Mouse (Mus musculus): ENCODE measurements around the gene Rbfox1. TPM values are rescaled to one million over a fixed set of nuclear protein-coding genes. Genes with fewer than 3 reads are reported as not detected.

Rbfox1 gene
- polyA plus RNA-seq, 2 experiments from 2014 or later = not detected

DNA sequence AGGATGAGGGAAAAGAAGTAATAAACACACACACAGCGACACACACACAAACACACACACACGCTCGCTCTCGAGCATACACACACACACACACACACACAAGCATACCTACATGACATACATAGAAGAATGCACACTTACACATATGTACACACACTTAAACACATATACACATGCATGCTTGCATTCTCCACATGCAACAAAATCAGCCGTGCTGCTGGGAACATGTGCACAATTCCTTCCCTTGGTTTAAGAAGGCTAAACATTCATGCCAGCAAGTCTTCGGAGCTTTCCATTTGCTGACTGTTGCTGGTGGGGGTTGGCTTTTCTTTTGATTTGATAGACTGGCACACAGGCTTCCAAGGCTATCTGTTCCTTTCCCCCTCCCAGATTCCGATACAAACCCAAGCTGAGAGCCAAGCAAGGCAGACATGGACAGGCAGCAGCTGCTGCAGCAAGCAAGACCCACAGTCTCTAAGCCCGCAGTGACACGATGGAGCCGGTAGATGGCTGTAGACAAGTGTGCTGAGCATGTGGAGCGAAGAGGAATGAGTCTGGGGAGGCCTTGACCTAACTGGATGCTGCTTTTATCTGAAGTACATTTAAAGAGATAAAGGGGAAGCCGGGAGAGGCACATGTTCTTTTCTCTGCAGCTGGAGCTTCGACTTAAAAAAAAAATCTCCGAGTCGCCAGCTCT, 954.3 kb downstream of the Rbfox1 start:
- no peak for ATAC-seq

DNA sequence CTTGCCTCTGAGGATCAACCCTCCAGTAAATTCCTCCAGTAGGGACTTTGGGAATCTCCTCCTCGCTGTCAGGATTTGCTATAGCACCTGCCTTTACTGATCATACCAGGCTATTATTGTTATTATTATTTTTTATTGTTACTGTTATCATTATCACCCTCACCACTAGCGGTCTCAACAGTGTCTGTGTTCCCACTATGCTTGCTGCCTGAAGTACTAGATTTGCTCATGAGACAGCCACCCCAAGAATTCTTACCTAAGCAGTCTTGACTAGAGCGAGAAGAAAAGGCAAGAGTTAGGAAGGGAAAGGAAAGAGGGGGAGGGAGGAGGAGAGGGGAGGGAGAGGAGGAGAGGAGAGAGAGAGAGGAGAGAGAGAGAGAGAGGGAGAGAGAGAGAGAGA, 954.9 kb downstream of the Rbfox1 start:
- no peak for ATAC-seq

DNA sequence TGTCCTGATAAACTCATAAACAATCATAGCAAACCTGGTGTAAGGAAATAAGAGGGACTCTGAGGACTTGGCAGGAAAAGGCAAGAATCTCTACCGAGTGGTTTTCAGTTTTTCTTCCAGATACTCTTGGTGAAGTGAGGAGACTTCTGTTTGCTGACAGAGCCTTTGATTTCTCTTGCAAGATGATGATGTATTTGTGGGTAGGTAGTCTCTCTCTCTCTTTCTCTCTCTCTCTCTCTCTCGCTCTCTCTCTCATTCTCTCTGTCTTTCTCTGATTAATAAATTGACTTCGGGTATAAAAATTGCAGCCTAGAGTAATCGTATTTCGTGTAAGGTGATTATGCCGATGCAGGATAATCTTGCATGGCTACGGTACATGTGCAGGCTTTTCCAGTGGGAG, 955.3 kb downstream of the Rbfox1 start:
- ATAC-seq = no peak

DNA sequence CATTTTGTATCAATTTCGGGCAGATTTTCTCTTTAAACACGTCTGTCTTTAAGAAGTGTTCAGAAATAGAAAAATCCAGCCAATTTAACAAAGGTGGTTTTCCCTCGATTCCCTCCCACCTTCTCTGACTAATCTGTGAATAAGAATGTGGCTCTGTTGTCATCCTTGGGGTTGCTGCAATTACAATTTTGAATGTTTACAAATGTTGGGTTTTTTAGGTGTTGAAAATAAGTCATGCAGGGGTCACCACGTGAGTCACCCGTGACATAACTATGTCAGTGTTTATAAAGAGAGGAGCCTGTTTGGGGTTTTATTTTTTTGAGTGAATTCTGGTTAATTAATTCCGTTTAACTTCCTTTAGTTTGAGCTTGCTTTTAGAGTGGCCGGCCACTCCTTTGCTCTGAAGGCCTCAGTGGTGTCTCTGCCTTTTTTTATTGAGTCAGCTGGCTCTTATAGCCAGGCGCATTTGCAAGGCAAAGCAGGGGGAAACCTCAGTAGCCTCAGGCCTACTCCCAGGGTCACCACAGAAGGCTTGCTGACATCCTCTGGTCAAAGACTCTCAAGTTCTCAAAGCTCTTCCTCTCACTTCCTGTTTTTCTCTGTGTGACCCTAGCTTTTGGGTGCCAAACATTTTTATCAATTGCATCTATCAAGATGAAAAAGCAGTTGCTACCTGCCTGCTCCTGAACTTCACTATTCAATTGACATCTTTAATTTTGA, 957.1 kb downstream of the Rbfox1 start:
- ATAC-seq = no peak

DNA sequence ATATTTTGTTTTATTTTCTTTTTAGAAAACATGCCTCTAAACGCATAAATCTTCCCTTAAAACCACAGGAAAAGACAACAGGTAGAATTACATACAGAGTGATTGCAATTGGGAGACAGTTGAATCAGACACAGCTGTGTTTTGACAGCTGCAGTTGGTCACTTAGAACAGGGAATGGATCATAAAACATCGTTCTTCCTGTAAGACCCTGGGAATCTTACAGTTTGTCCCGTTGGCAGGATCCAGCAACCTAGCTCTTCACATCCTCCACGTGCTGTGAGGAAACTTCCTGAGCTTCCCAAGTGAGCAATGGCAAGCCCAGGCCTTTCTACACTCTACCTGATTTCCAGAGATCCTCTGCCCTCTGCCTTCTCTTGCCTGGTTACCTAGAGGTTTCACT, 959.5 kb downstream of the Rbfox1 start:
- no peak for ATAC-seq

DNA sequence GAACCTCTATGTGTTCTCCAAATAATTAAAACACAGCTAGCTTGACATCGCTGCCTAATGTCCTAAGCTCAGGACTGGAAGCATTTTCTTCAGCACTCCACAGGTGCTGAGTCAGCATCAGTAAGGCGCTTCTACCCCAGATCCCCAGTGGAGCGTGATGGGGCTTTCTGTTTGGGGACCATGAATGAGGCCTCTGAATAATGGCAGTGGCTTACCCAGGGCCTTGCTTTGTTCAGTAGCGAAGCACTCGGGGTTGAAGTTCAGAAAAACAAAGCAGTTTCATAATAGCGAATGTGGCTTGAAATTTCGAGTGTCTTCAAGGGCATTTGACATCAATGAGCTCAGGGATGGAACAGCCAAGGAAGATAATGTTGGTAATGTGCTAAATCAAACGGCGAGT, 966.2 kb downstream of the Rbfox1 start:
- no peak for ATAC-seq

DNA sequence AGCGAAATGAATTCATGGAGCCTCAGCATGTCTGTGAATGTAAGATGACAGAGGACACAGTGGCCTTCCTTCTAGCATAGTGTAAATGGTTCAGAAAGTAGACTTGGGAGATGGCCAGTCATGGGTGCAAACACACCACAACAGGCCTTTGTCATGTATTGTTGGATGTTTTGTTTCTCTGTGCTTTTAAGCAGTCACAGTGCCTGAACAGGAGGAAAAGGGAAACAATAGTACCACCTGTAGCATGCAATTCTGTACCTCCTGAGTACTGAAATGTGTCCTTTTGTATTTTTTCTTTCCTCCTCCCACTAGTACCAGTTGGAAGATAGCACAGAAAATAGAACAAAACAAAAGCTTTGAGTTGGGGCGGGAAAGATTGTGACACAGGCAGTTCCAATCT, 968.6 kb downstream of the Rbfox1 start:
- no peak for ATAC-seq

DNA sequence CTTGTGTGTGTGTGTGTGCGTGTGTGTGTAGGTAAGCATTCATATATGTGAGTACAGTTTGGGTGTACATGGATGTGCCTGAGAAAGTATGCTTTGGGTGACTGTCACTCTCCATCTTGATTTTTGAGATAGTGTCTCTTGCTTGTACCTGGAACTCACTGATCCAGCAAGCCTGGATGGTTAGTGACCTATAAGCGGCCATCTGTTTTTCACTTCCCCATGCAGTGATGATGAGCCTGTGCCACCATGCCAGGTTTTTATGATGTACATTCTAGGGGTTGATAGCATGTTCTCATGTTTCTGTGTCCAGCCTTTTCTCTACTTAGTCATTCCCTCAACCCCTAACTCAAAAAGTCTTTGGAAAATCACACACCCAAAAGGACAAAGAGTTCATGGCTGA, 976.5 kb downstream of the Rbfox1 start:
- no peak for ATAC-seq

DNA sequence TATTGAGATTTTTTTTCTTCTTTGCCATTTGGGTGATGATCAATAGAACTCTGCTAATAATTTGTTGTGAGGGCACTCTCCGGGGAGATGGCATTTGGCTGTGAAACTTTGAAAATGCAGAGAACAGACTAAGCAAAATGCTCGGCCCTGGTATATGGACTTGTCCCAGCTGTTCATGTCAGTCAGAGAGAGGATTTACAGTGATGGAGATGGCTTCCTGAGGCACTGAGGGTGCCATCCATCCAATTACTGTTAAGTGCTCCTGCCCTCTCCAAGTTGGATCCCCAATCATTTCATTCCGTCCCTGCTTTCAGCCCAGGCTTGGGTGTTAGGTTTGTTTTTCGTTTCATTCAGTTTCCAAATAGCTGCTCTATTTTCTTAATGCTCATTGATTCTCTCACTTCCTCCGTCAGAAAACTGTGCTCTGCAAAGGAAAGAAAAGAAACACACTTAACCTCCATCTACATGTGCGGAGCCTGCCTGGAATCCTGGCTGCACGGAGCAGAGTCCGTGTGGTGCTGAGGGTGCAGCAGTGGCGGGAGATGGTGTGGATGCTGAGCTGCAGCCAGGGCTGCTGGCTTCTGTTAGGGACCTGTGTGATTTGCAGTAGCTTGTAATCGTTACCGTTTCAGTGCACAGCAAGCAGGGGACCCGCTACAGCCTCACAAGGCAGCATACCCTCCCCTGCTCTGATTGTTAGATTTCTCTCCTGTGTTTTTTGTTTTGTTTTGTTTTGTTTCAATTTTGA, 997.7 kb downstream of the Rbfox1 start:
- no peak for ATAC-seq

DNA sequence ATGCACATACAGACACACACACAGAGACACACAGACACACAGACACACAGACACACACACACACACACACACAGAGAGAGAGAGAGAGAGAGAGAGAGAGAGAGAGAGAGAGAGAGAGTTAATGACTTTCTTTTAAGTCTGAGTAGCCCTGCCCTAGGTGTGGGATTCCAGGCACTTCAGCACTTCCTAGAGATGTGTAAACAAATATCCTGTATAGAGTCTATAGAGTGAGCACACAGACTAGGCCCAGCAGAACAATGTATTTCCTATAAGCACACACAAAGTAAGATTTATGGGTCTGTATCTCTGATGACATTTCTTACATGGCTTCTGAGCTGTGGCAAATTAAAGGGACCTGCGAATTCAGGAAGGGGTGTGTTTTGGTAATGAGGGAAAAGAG, 998.6 kb downstream of the Rbfox1 start:
- no peak for ATAC-seq

DNA sequence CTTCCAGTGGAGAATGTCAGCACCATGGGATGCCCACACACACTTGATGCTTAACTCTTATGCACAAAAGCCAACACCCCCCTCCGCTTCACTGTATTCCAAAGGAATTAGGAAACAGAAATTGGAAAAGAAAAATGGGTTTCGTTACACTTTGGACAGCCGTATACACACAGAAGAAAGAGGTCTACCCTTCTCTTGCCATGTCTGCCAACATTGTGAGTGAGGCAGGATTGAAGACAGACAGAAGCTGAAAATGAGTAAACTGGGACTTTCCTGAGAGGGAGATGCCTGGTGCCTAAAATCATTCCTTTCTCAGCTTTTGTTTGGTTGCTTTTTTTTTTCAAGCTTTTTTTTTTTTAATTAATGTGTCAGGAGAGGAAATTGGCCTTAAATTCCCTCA, 1000.5 kb downstream of the Rbfox1 start:
- no peak for ATAC-seq

DNA sequence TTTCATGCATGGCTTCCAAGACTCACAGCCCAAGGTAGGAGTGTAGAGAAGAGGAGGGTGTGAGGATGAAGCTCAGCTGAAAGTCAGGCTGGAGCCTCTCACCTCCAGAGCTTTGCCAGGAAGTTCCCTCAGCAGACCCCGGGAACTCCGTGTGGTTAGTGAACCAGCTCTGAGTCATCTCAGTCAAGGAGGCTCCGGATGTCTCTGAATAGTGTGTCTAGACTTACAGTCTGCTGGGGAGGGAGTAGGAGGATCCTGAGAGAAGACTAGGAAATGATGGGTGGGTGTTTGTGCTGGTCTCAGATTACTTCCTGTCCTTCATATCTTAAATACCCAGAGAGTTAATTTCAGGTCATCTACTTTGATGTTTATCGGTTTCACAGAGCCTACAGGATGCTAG, 1004.1 kb downstream of the Rbfox1 start:
- no peak for ATAC-seq

DNA sequence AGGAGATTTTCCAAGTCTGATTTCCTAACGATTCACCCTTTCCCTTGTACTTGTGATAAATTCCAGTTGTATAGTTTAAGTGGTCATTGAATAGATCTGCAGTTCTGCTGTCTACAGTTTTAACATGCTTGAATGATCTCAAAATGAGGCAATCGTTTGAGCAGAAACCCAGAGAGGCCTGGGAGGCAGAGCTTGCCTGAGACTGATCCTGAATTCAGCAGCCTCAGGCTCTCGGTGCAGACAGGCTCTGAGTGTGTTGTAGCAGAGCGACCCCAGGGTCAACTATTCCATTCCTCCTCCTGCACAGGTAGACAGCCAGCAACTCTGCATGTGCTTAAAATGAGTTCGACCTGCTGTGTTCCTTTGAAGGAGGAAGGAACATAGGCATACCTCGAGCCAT, 1012.6 kb downstream of the Rbfox1 start:
- ATAC-seq = no peak

DNA sequence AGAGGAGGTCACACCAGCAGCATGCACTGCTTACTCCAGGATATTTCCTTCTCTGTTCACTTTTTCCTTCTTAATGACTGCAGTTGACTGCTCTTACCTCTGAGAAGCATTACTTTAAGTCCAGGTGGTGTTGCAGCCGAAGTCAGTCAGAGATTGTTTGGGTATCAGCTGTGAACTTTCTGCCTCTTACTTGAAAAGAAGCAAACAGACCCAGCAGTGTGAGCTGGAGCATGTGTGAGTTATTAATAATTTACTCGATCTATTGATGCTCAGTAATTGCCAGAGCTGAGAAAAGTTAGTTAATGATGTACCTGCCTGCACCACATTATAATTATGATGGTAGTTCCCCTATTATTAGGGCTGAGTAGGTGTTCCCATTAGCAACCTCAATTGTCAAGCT, 1014.9 kb downstream of the Rbfox1 start:
- ATAC-seq = no peak

DNA sequence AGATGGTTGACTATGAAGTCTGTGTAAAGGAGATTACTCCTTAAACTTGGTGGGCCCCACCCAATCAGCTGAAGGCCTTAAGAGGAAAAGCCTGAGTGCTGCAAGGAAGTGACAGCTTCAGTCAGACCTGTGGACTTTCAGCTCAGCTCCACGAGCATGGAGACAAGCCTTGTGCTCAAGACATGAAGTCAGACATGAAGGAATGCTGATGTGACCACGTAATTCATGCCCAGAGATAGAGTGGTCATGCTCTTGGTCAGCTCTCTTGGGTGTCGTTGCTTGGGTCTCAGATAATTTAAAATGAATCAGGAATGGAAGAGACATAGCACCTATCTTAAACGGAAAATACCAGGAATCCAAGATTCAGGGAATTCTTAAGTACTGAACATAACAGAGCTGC, 1019.8 kb downstream of the Rbfox1 start:
- ATAC-seq = no peak

DNA sequence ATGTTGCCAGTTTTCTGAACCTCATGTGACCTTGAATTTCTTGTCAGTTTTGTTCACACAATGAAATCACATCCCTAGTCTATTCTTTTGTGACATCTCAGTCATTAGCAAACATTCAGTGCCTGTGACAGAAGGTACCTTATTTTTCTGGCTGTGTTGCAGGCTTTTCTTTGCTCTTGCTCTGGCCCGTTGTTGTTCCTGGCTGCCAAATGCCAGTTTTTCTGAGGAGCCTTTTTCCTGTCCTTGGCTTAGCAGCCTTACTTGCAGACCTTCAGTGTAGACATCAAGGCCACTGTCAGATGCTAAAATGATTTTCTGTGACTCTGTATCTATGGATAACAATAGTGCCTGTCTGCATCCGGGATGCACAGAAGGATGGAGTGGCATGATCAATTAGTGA, 1020.8 kb downstream of the Rbfox1 start:
- no peak for ATAC-seq

DNA sequence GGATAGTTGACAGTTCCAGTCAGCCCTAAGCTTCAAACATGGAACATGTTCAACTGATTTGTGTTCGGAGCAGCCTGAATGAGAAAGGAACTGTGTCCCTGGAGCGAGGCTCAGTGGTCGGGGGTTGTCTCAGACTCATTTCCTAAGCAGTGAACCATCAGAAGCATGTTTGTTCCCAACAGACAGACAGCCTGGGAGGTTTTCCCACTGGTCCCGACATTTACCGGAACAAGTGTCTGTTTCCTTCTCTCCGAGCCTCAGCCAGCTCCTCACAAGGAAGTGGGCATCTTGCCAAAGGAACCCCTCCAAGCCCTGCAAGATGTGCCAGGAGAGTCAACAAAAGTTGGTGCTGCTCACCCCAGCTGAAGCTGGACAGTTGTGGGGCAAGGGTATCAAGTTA, 1022.4 kb downstream of the Rbfox1 start:
- ATAC-seq = no peak

DNA sequence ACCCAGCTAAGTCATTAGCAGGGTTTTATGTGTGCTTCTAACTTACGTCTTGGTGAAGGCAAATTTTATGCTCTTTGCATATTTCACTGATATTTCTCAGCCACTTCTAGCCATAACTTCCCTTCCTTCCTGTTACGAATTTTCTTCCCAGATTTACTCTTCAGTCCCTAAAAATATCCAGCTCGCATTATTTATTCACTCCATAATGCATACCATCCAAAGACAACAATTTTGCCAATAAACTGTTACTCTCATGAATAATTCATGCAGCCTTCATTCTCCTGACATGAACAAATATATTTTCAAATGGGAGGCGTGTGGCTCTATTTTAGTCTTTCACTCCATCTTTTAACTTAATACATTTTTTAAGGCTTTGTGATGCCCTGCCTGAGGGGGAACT, 1029.4 kb downstream of the Rbfox1 start:
- ATAC-seq = no peak

DNA sequence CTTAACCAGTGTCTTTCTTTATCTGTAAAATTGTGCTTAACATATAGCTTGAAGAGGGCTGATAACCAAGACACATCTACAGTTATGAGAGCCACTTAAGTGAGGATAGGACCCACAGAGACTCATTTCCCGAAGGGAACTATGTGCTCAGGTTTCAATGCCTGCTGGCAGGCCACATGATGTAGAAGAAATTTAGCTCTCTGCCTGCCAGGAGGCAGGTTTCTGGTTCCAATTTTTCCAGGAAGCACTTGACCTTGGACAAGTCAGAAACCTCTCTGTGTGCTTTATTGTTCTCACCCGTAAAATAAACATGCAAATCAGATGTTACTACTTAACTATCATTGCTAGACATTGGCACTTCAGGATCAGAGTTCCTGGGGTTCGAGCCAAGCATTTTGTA, 1033.5 kb downstream of the Rbfox1 start:
- ATAC-seq = no peak

DNA sequence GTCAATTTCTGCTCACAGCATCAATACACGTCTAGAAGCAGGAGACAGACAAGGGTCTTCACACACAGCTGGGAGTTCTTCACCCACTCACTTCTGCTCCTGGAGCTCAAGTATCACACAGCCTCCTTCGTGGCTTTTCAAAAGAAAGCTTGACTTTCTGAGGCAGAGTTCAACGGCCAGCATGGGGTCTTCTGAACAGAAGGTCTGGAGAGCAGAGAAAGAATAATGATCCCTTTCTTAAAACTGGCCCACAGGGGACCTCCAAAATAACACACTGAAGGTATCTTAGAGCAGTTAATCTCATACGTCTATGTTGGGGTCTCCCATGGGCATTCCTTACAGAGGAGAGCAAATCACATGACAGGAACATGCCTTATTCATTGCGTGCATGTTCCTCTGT, 1034.5 kb downstream of the Rbfox1 start:
- no peak for ATAC-seq

DNA sequence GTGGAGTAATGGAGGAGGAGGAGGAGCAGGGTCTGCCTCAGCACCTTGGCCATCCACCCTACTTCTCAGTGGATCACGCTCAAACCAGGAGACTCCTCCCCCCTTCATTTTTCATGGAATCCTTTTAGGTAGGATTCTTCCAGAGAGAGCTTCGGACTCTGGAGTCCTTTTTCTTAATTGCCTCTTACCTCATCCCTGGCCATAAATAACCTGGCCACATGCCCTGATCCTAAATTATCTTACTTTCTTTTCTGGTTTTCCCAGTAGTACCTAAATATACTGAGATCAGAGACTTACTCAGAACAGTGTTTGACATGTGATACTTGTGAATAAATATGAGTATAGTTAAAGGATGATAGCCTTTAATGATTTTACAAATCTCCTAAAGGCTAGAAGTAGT, 1042.5 kb downstream of the Rbfox1 start:
- ATAC-seq = no peak

DNA sequence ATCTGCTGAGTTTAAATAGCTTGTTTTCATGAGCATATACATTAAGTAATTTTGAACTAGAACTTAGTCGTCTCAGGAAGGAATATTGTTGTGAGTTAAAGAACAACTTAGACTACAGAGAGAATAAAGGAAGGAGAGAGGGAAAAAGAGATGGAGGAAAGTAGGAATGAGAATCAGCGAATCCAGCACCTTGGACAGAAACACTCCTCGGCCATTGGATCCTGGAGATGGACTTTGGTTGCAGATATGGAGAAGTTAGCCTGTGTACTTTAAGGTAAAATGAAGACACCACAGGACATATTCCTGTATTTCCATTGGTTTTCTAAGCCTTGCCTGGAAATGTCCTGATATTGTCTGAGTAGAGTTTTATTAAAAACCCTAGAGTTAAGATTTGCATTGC, 1045.6 kb downstream of the Rbfox1 start:
- no peak for ATAC-seq

DNA sequence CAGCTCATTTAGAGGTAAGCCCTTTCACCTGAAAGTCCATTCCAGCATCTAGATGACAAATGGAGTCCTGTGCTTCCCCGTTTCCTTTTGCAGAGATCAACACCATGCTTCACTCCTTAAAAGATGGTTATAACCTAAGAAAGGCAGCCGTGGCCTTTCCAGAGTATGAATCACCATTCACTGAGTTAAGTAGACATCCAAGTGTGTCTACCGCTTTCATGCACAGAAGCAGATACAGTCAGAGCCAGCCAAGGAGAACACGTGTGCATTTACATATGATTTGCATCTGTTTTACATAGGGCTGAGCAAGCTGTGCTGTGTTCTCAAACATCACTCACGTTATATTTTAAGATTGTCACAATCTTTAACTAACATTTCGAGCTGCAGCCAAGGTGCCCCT, 1061.0 kb downstream of the Rbfox1 start:
- ATAC-seq = no peak

DNA sequence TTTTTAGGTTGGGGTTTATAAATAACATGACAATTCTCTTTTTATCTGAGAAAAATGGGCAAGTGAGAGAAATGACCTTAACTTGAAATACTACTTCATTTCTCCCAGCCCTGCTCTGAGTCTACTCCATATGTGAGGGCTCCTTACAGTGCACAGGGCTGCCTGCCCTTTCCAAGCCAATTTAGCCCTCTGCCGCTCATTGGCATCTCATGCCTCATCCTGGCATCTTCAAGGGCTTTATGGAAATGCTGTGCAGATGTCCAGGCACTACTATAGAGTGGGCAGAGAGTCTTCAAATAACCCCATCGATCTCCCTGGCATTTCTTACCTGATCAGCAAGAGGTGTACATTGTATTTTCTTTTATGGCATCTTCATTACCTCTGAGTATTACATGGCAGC, 1064.5 kb downstream of the Rbfox1 start:
- ATAC-seq = no peak

Data from activated CD4-positive, CD25-positive, alpha-beta regulatory T cell, adult 4 months (primary cell).